Mouse (Mus musculus) cerebellum, adult 2 months (tissue): ENCODE results near the gene Prtg.
A peak's percentile ranks its signal among the peaks of the same experiment; 100 is the strongest.

ENCODE experiments used
- CTCF ChIP-seq: fragments of 200-500 bp; IDR thresholded peaks from 2 replicates; pipeline ENCODE4 v1.5.1; 2011; ENCODE audit warnings: low read depth, mild to moderate bottlenecking, control low read depth, low read length, moderate library complexity, borderline replicate concordance; ENCODE audit not compliant: insufficient read depth
- POLR2A ChIP-seq: fragments of 200-500 bp; IDR thresholded peaks from 2 replicates; pipeline ENCODE4 v1.6.1; 2011; ENCODE audit warnings: low read length, control low read depth, borderline replicate concordance; ENCODE audit not compliant: insufficient read depth

- TF ChIP-seq CTCF (peak; percentile 70), POLR2A (no peak)
Observed at GRCm38 (mm10) chr9:72766789-72767349, 39.8 kb upstream of the Prtg start.
